In genomic region chr2:131508501-131508900, GRCm38 (mm10) we compare ENCODE assay signal across 13 mouse cellular contexts. TPM values are rescaled to one million over a fixed set of nuclear protein-coding genes. Genes with fewer than 3 reads are reported as not detected.
DNase-seq lines count a peak whose midpoint lies in the region; ATAC-seq and TF ChIP-seq lines count a peak whose summit lies in the region.
"Had no signal": no experiment of that assay in that cellular context is flagged by ENCODE, and none has a peak within 500 bp of the region (broad histone marks: within the 10 kb centered on the region; RNA-seq: fewer than 3 reads in every experiment).

No protein-coding gene starts in this region.

- no peak for TF ChIP-seq CTCF in stomach, postnatal 0 days (IDR thresholded peaks at IDR 0.05; ENCODE audit: low read depth)

- no peaks in the 10 kb centered on the region for H3K27me3 ChIP-seq in forebrain, embryonic 10.5 days (ENCODE audit: poor library complexity, severe bottlenecking)
- H3K27me3 ChIP-seq in forebrain, embryonic 11.5 days (ENCODE audit: control insufficient read depth, insufficient read depth, low read length): no peaks in the 10 kb centered on the region
- H3K27me3 ChIP-seq in liver, embryonic 11.5 days (replicated peaks; ENCODE audit: control insufficient read depth, insufficient read depth, low read length): no peaks in the 10 kb centered on the region
- H3K27me3 ChIP-seq in embryonic facial prominence, embryonic 12.5 days: no peaks in the 10 kb centered on the region
- H3K27me3 ChIP-seq in liver, embryonic 16.5 days (ENCODE audit: control insufficient read depth, insufficient read depth, low read depth, low read length): no peaks in the 10 kb centered on the region
- no peaks in the 10 kb centered on the region for H3K27me3 ChIP-seq in stomach, postnatal 0 days (ENCODE audit: control insufficient read depth, insufficient read depth, low read length)
- H3K27me3 ChIP-seq: heart, embryonic 15.5 days; stomach, embryonic 15.5 days had no signal

- no peak for ATAC-seq in forebrain, embryonic 11.5 days (replicated peaks; ENCODE audit: low FRiP score)
- ATAC-seq in liver, embryonic 11.5 days (replicated peaks; ENCODE audit: low FRiP score): peak; percentile 57; the same call in 1 of the 2 replicates
- ATAC-seq in embryonic facial prominence, embryonic 12.5 days (ENCODE audit: insufficient number of reproducible peaks, insufficient read depth, low FRiP score, low TSS enrichment): no peak
- ATAC-seq in liver, embryonic 16.5 days (ENCODE audit: low read depth): peak; percentile 33; the same call in 1 of the 2 replicates
- no peak for ATAC-seq in stomach, postnatal 0 days (ENCODE audit: low FRiP score, low TSS enrichment)

- H3K4me1 ChIP-seq in forebrain, embryonic 10.5 days: peaks cover 50% of the 10 kb centered on the region
- peaks cover 16% of the 10 kb centered on the region for H3K4me1 ChIP-seq in forebrain, embryonic 11.5 days (replicated peaks; ENCODE audit: control insufficient read depth, insufficient read depth, low read length)
- H3K4me1 ChIP-seq in liver, embryonic 11.5 days (replicated peaks; ENCODE audit: control insufficient read depth, insufficient read depth, low read length): peaks cover 24% of the 10 kb centered on the region
- peaks cover 56% of the 10 kb centered on the region for H3K4me1 ChIP-seq in embryonic facial prominence, embryonic 12.5 days
- H3K4me1 ChIP-seq in liver, embryonic 16.5 days (ENCODE audit: control insufficient read depth, low read depth, low read length): peaks cover 29% of the 10 kb centered on the region
- 0 out of 2 replicates have a peak, but pooled peaks cover 4% of the 10 kb centered on the region for H3K4me1 ChIP-seq in stomach, postnatal 0 days (replicated peaks; ENCODE audit: control insufficient read depth, insufficient read depth)

- DNase-seq in forebrain, embryonic 10.5 days (ENCODE audit: extremely low spot score, low spot score): no peak
- DNase-seq in forebrain, embryonic 11.5 days (ENCODE audit: low spot score): no peak
- no peak for DNase-seq in liver, embryonic 11.5 days (ENCODE audit: low spot score)
- DNase-seq in liver: no peak
- no peak for DNase-seq in adrenal gland, postnatal 25 days
- no peak for DNase-seq in stomach, postnatal 0 days (ENCODE audit: low spot score)
- DNase-seq: kidney, postnatal 36 days; lung, postnatal 14 days had no signal

- no peak for TF ChIP-seq EP300 in stomach, postnatal 0 days (optimal IDR thresholded peaks at IDR 0.05)

- no peak overlapping the region for H3K9ac ChIP-seq in forebrain, embryonic 11.5 days (ENCODE audit: low read length)
- H3K9ac ChIP-seq in liver, embryonic 11.5 days (ENCODE audit: low read depth, low read length): no peak overlapping the region
- no peak overlapping the region for H3K9ac ChIP-seq in embryonic facial prominence, embryonic 12.5 days
- H3K9ac ChIP-seq in liver, embryonic 16.5 days (ENCODE audit: low read depth, low read length): no peak overlapping the region
- no peak overlapping the region for H3K9ac ChIP-seq in stomach, postnatal 0 days (ENCODE audit: low read length)
- H3K9ac ChIP-seq: heart, embryonic 15.5 days; stomach, embryonic 15.5 days had no signal

- no peak overlapping the region for H3K4me2 ChIP-seq in forebrain, embryonic 11.5 days (ENCODE audit: low read depth, low read length, severe bottlenecking)
- no peak overlapping the region for H3K4me2 ChIP-seq in liver, embryonic 11.5 days
- H3K4me2 ChIP-seq in embryonic facial prominence, embryonic 12.5 days (replicated peaks): no peak overlapping the region
- H3K4me2 ChIP-seq in liver, embryonic 16.5 days (ENCODE audit: low read depth, low read length): no peak overlapping the region
- no peak overlapping the region for H3K4me2 ChIP-seq in stomach, postnatal 0 days (replicated peaks; ENCODE audit: low read depth)
- H3K4me2 ChIP-seq: heart, embryonic 15.5 days; stomach, embryonic 15.5 days had no signal

- no peaks in the 10 kb centered on the region for H3K36me3 ChIP-seq in forebrain, embryonic 10.5 days (replicated peaks)
- no peaks in the 10 kb centered on the region for H3K36me3 ChIP-seq in forebrain, embryonic 11.5 days (ENCODE audit: control insufficient read depth, insufficient read depth, low read length)
- H3K36me3 ChIP-seq in liver, embryonic 11.5 days (ENCODE audit: control insufficient read depth, insufficient read depth, low read length): no peaks in the 10 kb centered on the region
- H3K36me3 ChIP-seq in embryonic facial prominence, embryonic 12.5 days: no peaks in the 10 kb centered on the region; the same call in 1 of the 2 replicates
- H3K36me3 ChIP-seq in liver, embryonic 16.5 days (ENCODE audit: control insufficient read depth, insufficient read depth): peaks cover 2% of the 10 kb centered on the region; the same call in 1 of the 2 replicates
- no peaks in the 10 kb centered on the region for H3K36me3 ChIP-seq in stomach, postnatal 0 days (ENCODE audit: control insufficient read depth, insufficient read depth, low read length)
- H3K36me3 ChIP-seq: heart, embryonic 15.5 days; stomach, embryonic 15.5 days had no signal

- 59% methylated on average over 2 of the region's 2 CpGs for WGBS in forebrain, embryonic 10.5 days
- 68% methylated on average over 2 of the region's 2 CpGs for WGBS in forebrain, embryonic 11.5 days
- WGBS in liver, embryonic 11.5 days: 51% methylated on average over 2 of the region's 2 CpGs
- WGBS in embryonic facial prominence, embryonic 12.5 days: 33% methylated on average over 2 of the region's 2 CpGs
- WGBS in liver, embryonic 16.5 days (ENCODE audit: insufficient replicate concordance): 37% methylated on average over 2 of the region's 2 CpGs
- WGBS in stomach, postnatal 0 days: 32% methylated on average over 2 of the region's 2 CpGs

- H3K4me3 ChIP-seq in forebrain, embryonic 10.5 days: no peak overlapping the region
- H3K4me3 ChIP-seq in forebrain, embryonic 11.5 days (ENCODE audit: low read depth, low read length): no peak overlapping the region
- H3K4me3 ChIP-seq in liver, embryonic 11.5 days (ENCODE audit: low read depth, low read length): no peak overlapping the region
- no peak overlapping the region for H3K4me3 ChIP-seq in embryonic facial prominence, embryonic 12.5 days
- H3K4me3 ChIP-seq in liver, embryonic 16.5 days (ENCODE audit: low read depth, low read length): no peak overlapping the region
- no peak overlapping the region for H3K4me3 ChIP-seq in stomach, postnatal 0 days (ENCODE audit: low read depth, low read length)
- H3K4me3 ChIP-seq: heart, embryonic 15.5 days; stomach, embryonic 15.5 days had no signal

- peak overlapping the region; percentile 36; the same call in 1 of the 2 replicates for H3K27ac ChIP-seq in forebrain, embryonic 10.5 days
- H3K27ac ChIP-seq in forebrain, embryonic 11.5 days (ENCODE audit: low read depth, low read length): no peak overlapping the region
- H3K27ac ChIP-seq in liver, embryonic 11.5 days (ENCODE audit: low read depth, low read length): no peak overlapping the region
- H3K27ac ChIP-seq in embryonic facial prominence, embryonic 12.5 days: 0 out of 2 replicates have a peak overlapping the region, but pooled peaks have one; percentile 8
- no peak overlapping the region for H3K27ac ChIP-seq in liver, embryonic 16.5 days (ENCODE audit: low read length)
- no peak overlapping the region for H3K27ac ChIP-seq in stomach, postnatal 0 days (replicated peaks)
- H3K27ac ChIP-seq: stomach, embryonic 15.5 days had no signal

- H3K9me3 ChIP-seq in forebrain, embryonic 10.5 days: no peaks in the 10 kb centered on the region
- H3K9me3 ChIP-seq in forebrain, embryonic 11.5 days (ENCODE audit: control insufficient read depth, low read length): no peaks in the 10 kb centered on the region
- no peaks in the 10 kb centered on the region for H3K9me3 ChIP-seq in liver, embryonic 11.5 days (ENCODE audit: control insufficient read depth, low read length)
- H3K9me3 ChIP-seq in embryonic facial prominence, embryonic 12.5 days: no peaks in the 10 kb centered on the region
- no peaks in the 10 kb centered on the region for H3K9me3 ChIP-seq in liver, embryonic 16.5 days (replicated peaks; ENCODE audit: control insufficient read depth, low read length)
- no peaks in the 10 kb centered on the region for H3K9me3 ChIP-seq in stomach, postnatal 0 days (ENCODE audit: control insufficient read depth, low read length)
- H3K9me3 ChIP-seq: heart, embryonic 15.5 days; stomach, embryonic 15.5 days had no signal

RNA-seq across cellular contexts. Expression of gene Smox, which starts 17.2 kb away (rescaled TPM):
- 31.7 TPM in 2 replicates for polyA plus RNA-seq in forebrain, embryonic 10.5 days (2016; fragmentation: Nextera tagmentation; extraction: Ambion mirVana)
- 33.2 and 34.6 TPM in 2 replicates for polyA plus RNA-seq in forebrain, embryonic 11.5 days (2014; fragmentation: Nextera tagmentation; extraction: Ambion mirVana)
- 36.3 and 44.9 TPM in 2 replicates for polyA plus RNA-seq in liver, embryonic 11.5 days (2014; fragmentation: Nextera tagmentation; extraction: Ambion mirVana)
- polyA plus RNA-seq in embryonic facial prominence, embryonic 12.5 days (2016; fragmentation: Nextera tagmentation; extraction: Ambion mirVana): 64.8 and 71.2 TPM in 2 replicates
- polyA plus RNA-seq in liver, embryonic 16.5 days (2015; fragmentation: Nextera tagmentation; extraction: Ambion mirVana): 85.1 and 89.1 TPM in 2 replicates
- total RNA-seq in adrenal gland, postnatal 25 days (2021): 24.9 and 25.2 TPM in 2 replicates
- 19.1 and 21.4 TPM in 2 replicates for polyA plus RNA-seq in stomach, postnatal 0 days (2015; fragmentation: Nextera tagmentation; extraction: Ambion mirVana)

RNA-seq across cellular contexts. Expression of gene Adra1d, which starts 53.6 kb away (rescaled TPM):
- polyA plus RNA-seq in forebrain, embryonic 10.5 days (2016; fragmentation: Nextera tagmentation; extraction: Ambion mirVana): 0.19 TPM in 1 of 2 replicates, not detected in the other
- not detected in 2 replicates for polyA plus RNA-seq in forebrain, embryonic 11.5 days (2014; fragmentation: Nextera tagmentation; extraction: Ambion mirVana)
- 1.1 and 1.5 TPM in 2 replicates for polyA plus RNA-seq in liver, embryonic 11.5 days (2014; fragmentation: Nextera tagmentation; extraction: Ambion mirVana)
- polyA plus RNA-seq in embryonic facial prominence, embryonic 12.5 days (2016; fragmentation: Nextera tagmentation; extraction: Ambion mirVana): 0.23 and 0.51 TPM in 2 replicates
- polyA plus RNA-seq in liver, embryonic 16.5 days (2015; fragmentation: Nextera tagmentation; extraction: Ambion mirVana): 0.11 and 0.22 TPM in 2 replicates
- total RNA-seq in adrenal gland, postnatal 25 days (2021): 19.2 and 36.8 TPM in 2 replicates
- polyA plus RNA-seq in stomach, postnatal 0 days (2015; fragmentation: Nextera tagmentation; extraction: Ambion mirVana): 0.33 and 0.44 TPM in 2 replicates
- total RNA-seq: neutrophil, adult 5-6 weeks had no signal

Comparison
In these comparisons a context has a peak if more than half of its experiments do, and no peak if none do; other contexts are left out.
1. H3K27ac ChIP-seq: peak in forebrain, embryonic 10.5 days (single experiment) and embryonic facial prominence, embryonic 12.5 days (single experiment); none in forebrain, embryonic 11.5 days (single experiment), liver, embryonic 11.5 days (single experiment), liver, embryonic 16.5 days (single experiment) and stomach, postnatal 0 days (single experiment).
2. ATAC-seq: peak in liver, embryonic 11.5 days (single experiment) and liver, embryonic 16.5 days (single experiment); none in forebrain, embryonic 11.5 days (single experiment), embryonic facial prominence, embryonic 12.5 days (single experiment) and stomach, postnatal 0 days (single experiment).